Mouse (Mus musculus): ENCODE measurements around the gene Armc6. TPM values are rescaled to one million over a fixed set of nuclear protein-coding genes. Genes with fewer than 3 reads are reported as not detected.

Gene Armc6
- polyA plus RNA-seq, 1 experiment, result 15.1 TPM

DNA sequence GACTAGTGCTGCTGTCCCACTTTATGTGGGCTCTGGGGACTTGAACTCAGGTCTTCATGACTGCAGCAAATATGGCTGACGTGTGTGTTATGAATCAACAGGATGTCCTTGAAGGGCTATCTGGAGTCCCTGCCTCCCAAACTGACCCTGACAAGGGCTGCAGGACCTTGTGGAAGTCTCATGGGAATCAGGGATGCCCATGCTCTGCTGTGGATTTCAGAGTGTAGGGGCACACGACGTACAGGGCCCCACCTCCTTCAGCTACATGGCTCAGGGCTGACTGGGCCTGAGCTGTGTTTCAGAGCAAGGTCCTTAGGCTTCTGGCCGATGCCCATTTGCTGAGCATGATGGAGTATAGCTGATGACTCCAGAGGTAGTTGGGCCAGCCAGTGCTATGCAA is 51.1 kb downstream of the Armc6 start:
- TF ChIP-seq CTCF (IDR thresholded peaks at IDR 0.05; ENCODE audit: insufficient read depth, low read length), result no peak
- no peak for TF ChIP-seq POLR2A (IDR thresholded peaks at IDR 0.05; ENCODE audit: borderline replicate concordance, extremely low read depth, low read depth, low read length)
- 89% methylated on average over 4 of the region's 4 CpGs for WGBS
- DNase-seq, result no peak
- no peaks in the 10 kb centered on the region for H3K4me1 ChIP-seq (ENCODE audit: control insufficient read depth, insufficient read depth, low read length)
- no peak overlapping the region for H3K4me3 ChIP-seq (replicated peaks; ENCODE audit: extremely low read depth, low read depth, low read length)

DNA sequence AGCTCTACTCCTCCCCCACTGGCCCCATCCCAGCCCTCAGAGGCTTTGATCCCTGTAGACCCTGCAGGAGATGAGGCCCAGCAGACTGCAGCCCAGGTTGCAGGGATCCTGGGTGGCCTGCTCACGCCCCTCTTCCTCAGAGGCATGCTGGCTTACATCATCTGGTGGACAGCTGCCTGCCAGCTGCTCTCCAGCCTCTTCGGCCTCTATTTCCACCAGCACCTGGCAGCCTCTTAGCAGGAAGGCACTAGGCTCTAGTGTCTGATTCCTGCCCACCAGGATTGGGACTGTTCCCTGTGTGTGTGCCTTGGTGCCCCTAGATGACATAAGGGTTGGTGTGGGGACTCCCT is 52.4 kb downstream of the Armc6 start:
- no peak for TF ChIP-seq POLR2A (IDR thresholded peaks at IDR 0.05; ENCODE audit: borderline replicate concordance, extremely low read depth, low read depth, low read length)
- TF ChIP-seq CTCF (IDR thresholded peaks at IDR 0.05; ENCODE audit: insufficient read depth, low read length), result no peak
- WGBS, result 70% methylated on average over 2 of the region's 2 CpGs
- Histone ChIP-seq H3K4me1 (ENCODE audit: control insufficient read depth, insufficient read depth, low read length) (no peaks in the 10 kb centered on the region), H3K4me3 (replicated peaks; ENCODE audit: extremely low read depth, low read depth, low read length) (no peak overlapping the region)
- DNase-seq, result no peak

DNA sequence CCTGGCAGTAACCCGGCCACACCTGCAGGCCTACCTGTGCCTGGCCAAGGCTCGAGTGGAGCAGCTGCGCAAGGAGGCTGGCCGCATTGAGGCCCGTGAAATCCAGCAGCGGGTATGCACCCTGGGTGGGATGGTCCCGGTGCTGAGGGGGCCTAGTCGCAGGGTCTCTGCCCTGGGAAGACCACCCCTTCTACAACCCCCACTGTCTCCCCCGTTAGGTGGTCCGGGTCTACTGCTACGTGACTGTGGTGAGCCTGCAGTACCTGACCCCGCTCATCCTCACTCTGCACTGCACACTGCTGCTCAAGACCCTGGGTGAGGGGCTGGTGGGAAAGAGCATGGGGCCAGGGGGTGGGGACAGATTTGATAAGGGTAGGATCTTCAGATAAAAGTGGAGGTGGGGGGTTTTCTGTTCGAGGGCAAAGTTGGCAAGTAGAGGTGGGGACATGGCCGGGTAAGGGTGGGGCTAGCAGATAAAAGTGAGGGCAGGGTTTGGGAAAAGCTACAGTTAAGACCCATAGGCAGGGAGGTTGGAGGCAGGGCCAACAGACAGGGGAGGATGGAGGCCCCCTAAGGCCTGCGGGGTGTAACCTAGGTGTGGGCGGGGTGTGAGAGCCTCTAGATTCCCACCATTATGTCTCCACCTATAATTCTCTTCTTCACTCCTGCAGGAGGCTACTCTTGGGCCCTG is 52.9 kb downstream of the Armc6 start:
- WGBS, result 80% methylated on average over 16 of the region's 16 CpGs
- H3K4me1 ChIP-seq (ENCODE audit: control insufficient read depth, insufficient read depth, low read length), result no peaks in the 10 kb centered on the region
- TF ChIP-seq CTCF (IDR thresholded peaks at IDR 0.05; ENCODE audit: insufficient read depth, low read length), result no peak
- no peak for TF ChIP-seq POLR2A (IDR thresholded peaks at IDR 0.05; ENCODE audit: borderline replicate concordance, extremely low read depth, low read depth, low read length)
- no peak overlapping the region for H3K4me3 ChIP-seq (replicated peaks; ENCODE audit: extremely low read depth, low read depth, low read length)
- no peak for DNase-seq

DNA sequence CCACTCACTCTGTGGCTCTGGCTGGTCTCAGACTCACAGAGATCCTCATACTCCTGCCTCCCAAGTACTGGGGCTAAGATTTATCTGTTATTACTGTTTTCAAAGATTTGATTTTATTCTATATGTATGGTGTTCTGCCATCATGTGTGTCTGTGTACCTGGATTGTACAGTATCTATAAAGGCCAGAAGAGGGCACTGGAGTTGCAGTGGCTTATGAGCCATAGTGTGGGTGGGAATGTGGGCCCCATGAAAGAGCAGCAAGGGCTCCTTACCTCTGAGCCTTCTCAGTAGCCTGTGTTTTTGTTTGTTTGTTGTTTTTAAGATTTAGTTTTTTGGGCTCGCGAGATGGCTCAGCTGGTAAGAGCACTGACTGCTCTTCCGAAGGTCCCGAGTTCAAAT is 55.2 kb downstream of the Armc6 start:
- TF ChIP-seq CTCF (IDR thresholded peaks at IDR 0.05; ENCODE audit: insufficient read depth, low read length), result peak; percentile 30; the same call in 1 of the 2 replicates
- TF ChIP-seq POLR2A (IDR thresholded peaks at IDR 0.05; ENCODE audit: borderline replicate concordance, extremely low read depth, low read depth, low read length), result no peak
- Histone ChIP-seq H3K4me3 (replicated peaks; ENCODE audit: extremely low read depth, low read depth, low read length) (no peak overlapping the region), H3K4me1 (ENCODE audit: control insufficient read depth, insufficient read depth, low read length) (0 out of 2 replicates have a peak, but pooled peaks cover 3% of the 10 kb centered on the region)
- no peak for DNase-seq
- 95% methylated on average over 4 of the region's 4 CpGs for WGBS

DNA sequence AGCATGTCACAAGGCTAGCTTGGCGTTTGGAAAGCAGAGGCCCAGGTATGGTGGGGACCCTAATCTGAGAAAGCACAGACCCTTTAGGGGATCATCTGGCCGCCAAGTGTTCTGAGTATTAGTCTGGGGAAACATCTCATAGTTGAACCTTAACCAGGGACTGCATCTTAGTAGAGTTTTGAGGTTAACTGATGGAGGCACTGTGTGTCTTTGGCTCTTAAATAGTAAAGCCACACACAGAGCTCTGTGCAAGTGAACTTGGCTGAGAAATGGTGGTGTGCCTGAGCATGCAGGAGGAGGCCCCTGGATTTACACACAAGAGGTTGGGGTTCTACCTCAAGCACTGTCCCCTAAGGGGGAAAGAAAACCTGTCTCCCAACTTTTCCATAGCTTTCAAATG is 56.0 kb downstream of the Armc6 start:
- TF ChIP-seq CTCF (IDR thresholded peaks at IDR 0.05; ENCODE audit: insufficient read depth, low read length), result no peak
- TF ChIP-seq POLR2A (IDR thresholded peaks at IDR 0.05; ENCODE audit: borderline replicate concordance, extremely low read depth, low read depth, low read length), result no peak
- 97% methylated on average over 2 of the region's 2 CpGs for WGBS
- 0 out of 2 replicates have a peak, but pooled peaks cover 3% of the 10 kb centered on the region for H3K4me1 ChIP-seq (ENCODE audit: control insufficient read depth, insufficient read depth, low read length)
- no peak overlapping the region for H3K4me3 ChIP-seq (replicated peaks; ENCODE audit: extremely low read depth, low read depth, low read length)
- no peak for DNase-seq

DNA sequence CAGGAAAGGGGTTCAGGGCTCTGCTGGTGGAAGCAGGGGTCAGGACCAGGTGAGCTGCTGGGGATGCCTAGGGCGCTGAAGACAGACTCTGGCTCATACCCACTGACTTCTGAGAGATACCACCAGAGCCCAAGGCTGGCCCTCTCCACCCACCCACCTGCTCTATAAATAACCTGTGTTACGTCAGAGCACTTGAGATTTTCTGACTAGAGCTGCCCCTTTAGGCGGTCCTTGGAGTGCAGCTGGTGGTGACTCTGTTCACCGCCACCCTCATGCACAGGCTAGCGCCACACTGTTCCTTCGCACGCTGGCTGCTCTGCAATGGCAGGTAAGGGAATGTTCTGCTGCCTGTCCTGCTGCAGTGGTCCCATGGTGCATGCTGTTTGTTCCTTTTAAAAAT is 60.2 kb downstream of the Armc6 start:
- TF ChIP-seq POLR2A (IDR thresholded peaks at IDR 0.05; ENCODE audit: borderline replicate concordance, extremely low read depth, low read depth, low read length), result no peak
- no peak for TF ChIP-seq CTCF (IDR thresholded peaks at IDR 0.05; ENCODE audit: insufficient read depth, low read length)
- no peak for DNase-seq
- H3K4me3 ChIP-seq (replicated peaks; ENCODE audit: extremely low read depth, low read depth, low read length), result no peak overlapping the region
- peaks cover 3% of the 10 kb centered on the region; the same call in 1 of the 2 replicates for H3K4me1 ChIP-seq (ENCODE audit: control insufficient read depth, insufficient read depth, low read length)
- 70% methylated on average over 7 of the region's 7 CpGs for WGBS

DNA sequence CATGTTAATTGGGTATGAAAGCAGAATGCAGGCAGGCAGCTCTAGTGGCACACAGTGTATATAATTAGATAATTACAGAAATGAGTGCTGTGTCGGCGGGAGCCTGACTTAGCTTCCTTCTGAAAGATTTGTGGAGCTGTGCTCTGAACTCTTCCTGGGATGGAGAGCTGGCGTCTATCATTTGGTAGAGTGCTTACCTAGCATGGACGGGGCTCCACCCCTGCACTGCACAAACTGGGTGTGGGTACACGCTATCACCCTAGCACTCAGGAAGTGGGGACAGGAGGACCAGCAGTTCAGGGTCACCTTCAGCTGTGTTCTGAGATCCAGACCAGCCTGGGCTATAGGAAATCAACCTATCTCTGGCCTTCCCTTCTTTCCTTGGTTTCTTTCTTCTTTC is 60.9 kb downstream of the Armc6 start:
- H3K4me1 ChIP-seq (ENCODE audit: control insufficient read depth, insufficient read depth, low read length), result peaks cover 3% of the 10 kb centered on the region; the same call in 1 of the 2 replicates
- TF ChIP-seq POLR2A (IDR thresholded peaks at IDR 0.05; ENCODE audit: borderline replicate concordance, extremely low read depth, low read depth, low read length) (no peak), CTCF (IDR thresholded peaks at IDR 0.05; ENCODE audit: insufficient read depth, low read length) (no peak)
- 73% methylated on average over 5 of the region's 5 CpGs for WGBS
- no peak overlapping the region for H3K4me3 ChIP-seq (replicated peaks; ENCODE audit: extremely low read depth, low read depth, low read length)
- no peak for DNase-seq

DNA sequence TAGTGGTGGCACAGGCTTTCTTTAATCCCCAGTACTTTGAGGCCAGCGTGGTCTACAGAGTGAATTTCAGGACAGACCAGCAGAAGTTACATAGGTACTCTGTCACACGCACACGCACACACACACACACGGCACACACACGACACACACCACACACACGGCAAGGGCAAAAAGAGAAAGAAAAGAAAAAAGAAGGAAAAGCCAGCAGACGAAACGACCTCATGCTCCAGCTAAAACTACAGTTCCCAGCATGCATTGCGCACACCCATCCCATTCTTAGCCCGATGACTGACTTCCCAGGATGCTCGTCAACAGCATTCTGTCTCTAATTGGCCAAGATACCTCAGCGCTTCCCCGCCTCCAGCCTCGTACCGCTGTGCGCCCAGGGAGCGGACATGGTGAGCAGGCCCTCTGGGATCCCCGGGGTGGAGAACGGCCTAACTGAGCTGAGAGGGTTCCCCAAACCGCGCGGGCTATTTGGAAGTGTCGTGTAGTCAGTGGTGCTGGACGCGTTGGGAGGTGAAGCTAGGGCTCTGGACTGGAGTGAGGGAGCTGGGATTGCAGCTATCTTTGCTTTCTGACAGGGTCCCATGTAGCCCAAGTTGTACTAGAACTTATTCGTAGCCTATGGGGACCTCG is 62.1 kb downstream of the Armc6 start, which contains the start of gene Tmem161a:
Gene Tmem161a (plus strand): TSS at position 314 of the 639 bp plus-strand sequence.
- peak within 1 kb of the TSS; percentile 95 for H3K4me3 ChIP-seq (replicated peaks; ENCODE audit: extremely low read depth, low read depth, low read length)
- peak; percentile 85 for DNase-seq
- peaks cover 3% of the 10 kb centered on the region; the same call in 1 of the 2 replicates for H3K4me1 ChIP-seq (ENCODE audit: control insufficient read depth, insufficient read depth, low read length)
- no peak for TF ChIP-seq CTCF (IDR thresholded peaks at IDR 0.05; ENCODE audit: insufficient read depth, low read length)
- peak; percentile 92; the same call in 1 of the 2 replicates for TF ChIP-seq POLR2A (IDR thresholded peaks at IDR 0.05; ENCODE audit: borderline replicate concordance, extremely low read depth, low read depth, low read length)
- 2% methylated on average over 27 of the region's 27 CpGs for WGBS

DNA sequence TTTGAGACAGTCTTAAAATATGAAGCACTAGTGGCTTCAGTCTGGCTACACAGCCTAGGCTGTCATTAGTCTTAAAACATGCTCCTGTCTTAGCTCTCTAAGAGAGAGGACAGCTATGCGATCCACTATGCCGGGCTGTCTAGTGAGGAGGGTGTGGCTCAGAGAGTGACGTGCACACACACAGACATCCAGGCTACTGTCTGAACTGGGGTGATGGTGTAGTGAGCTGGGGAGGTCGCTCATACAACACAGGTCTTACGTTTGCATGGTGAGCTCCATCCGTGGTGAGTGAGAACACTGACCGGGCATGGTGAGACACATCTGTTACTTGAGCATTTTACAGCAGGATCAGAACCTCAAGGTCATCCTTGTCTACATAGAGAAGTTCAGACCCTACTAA is 63.0 kb downstream of the Armc6 start:
- TF ChIP-seq CTCF (IDR thresholded peaks at IDR 0.05; ENCODE audit: insufficient read depth, low read length) (no peak), POLR2A (IDR thresholded peaks at IDR 0.05; ENCODE audit: borderline replicate concordance, extremely low read depth, low read depth, low read length) (no peak)
- DNase-seq, result no peak
- H3K4me3 ChIP-seq (replicated peaks; ENCODE audit: extremely low read depth, low read depth, low read length), result no peak overlapping the region
- H3K4me1 ChIP-seq (ENCODE audit: control insufficient read depth, insufficient read depth, low read length), result peaks cover 3% of the 10 kb centered on the region; the same call in 1 of the 2 replicates
- WGBS, result 89% methylated on average over 7 of the region's 7 CpGs

DNA sequence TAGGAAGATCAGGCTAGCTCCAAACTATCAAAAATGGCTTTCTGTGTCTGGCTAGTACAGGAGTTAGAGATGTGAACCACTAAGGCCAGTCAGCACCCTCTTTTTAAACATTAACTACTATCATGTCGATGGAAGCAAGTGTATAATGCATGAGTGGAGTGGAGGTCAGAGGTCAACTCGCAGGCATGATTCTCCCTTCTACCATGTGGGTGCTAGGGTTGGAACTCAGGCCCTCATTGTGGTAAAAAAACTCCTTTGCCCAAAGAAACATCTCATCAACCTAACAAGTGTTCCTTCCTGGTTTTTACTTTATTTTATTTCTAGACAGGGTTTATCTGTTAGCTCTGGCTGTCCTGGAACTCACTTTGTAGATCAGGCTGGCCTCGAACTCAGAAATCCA is 63.5 kb downstream of the Armc6 start:
- H3K4me3 ChIP-seq (replicated peaks; ENCODE audit: extremely low read depth, low read depth, low read length), result no peak overlapping the region
- no peak for DNase-seq
- WGBS, result 70% methylated on average over 3 of the region's 3 CpGs
- TF ChIP-seq CTCF (IDR thresholded peaks at IDR 0.05; ENCODE audit: insufficient read depth, low read length) (no peak), POLR2A (IDR thresholded peaks at IDR 0.05; ENCODE audit: borderline replicate concordance, extremely low read depth, low read depth, low read length) (no peak)
- H3K4me1 ChIP-seq (ENCODE audit: control insufficient read depth, insufficient read depth, low read length), result peaks cover 3% of the 10 kb centered on the region; the same call in 1 of the 2 replicates

Other genes with a start within 250 kb of the Armc6 start
- 78.1 and 81.8 TPM in 2 replicates for gene Gatad2a, start 238.1 kb downstream of the Armc6 start, polyA plus RNA-seq (2012; rRNA removed)
- 82.3 and 88.5 TPM in 2 replicates for gene Mau2, start 191.7 kb downstream of the Armc6 start, polyA plus RNA-seq (2012; rRNA removed)
- gene Sugp1, start 191.7 kb downstream of the Armc6 start, polyA plus RNA-seq (2012; rRNA removed), result 7.8 and 11.9 TPM in 2 replicates
- gene Tm6sf2, start 161.5 kb downstream of the Armc6 start, polyA plus RNA-seq (2012; rRNA removed), result 7.2 and 7.4 TPM in 2 replicates
- gene Hapln4, start 151.0 kb downstream of the Armc6 start, polyA plus RNA-seq (2012; rRNA removed), result 0.07 and 0.11 TPM in 2 replicates
- 0.10 and 0.15 TPM in 2 replicates for gene Ncan, start 113.6 kb downstream of the Armc6 start, polyA plus RNA-seq (2012; rRNA removed)
- 10.7 and 14.6 TPM in 2 replicates for gene Nr2c2ap, start 103.1 kb downstream of the Armc6 start, polyA plus RNA-seq (2012; rRNA removed)
- gene Rfxank, start 95.3 kb downstream of the Armc6 start, polyA plus RNA-seq (2012; rRNA removed), result 19.0 and 28.6 TPM in 2 replicates
- gene Borcs8, start 95.0 kb downstream of the Armc6 start, polyA plus RNA-seq (2012; rRNA removed), result 76.5 and 79.0 TPM in 2 replicates
- 0.31 and 0.50 TPM in 2 replicates for gene Mef2b, start 94.8 kb downstream of the Armc6 start, polyA plus RNA-seq (2012; rRNA removed)
- 101 and 105 TPM in 2 replicates for gene Tmem161a, start 62.1 kb downstream of the Armc6 start, polyA plus RNA-seq (2012; rRNA removed)
- 26.9 and 29.6 TPM in 2 replicates for gene Slc25a42, start 22.2 kb downstream of the Armc6 start, polyA plus RNA-seq (2012; rRNA removed)
- gene Sugp2, start 240 bp downstream of the Armc6 start, polyA plus RNA-seq (2012; rRNA removed), result 26.6 and 31.0 TPM in 2 replicates
- 75.0 and 111 TPM in 2 replicates for gene Homer3, start 48.4 kb upstream of the Armc6 start, polyA plus RNA-seq (2012; rRNA removed)
- gene Ddx49, start 68.0 kb upstream of the Armc6 start, polyA plus RNA-seq (2012; rRNA removed), result 37.2 and 43.0 TPM in 2 replicates
- 308 and 342 TPM in 2 replicates for gene Cope, start 68.1 kb upstream of the Armc6 start, polyA plus RNA-seq (2012; rRNA removed)
- 2.7 TPM in 2 replicates for gene Cers1, start 81.3 kb upstream of the Armc6 start, polyA plus RNA-seq (2012; rRNA removed)
- 1.1 and 1.5 TPM in 2 replicates for gene Gdf1, start 95.4 kb upstream of the Armc6 start, polyA plus RNA-seq (2012; rRNA removed)
- gene Upf1, start 118.8 kb upstream of the Armc6 start, polyA plus RNA-seq (2012; rRNA removed), result 35.8 and 36.7 TPM in 2 replicates
- gene Comp, start 139.1 kb upstream of the Armc6 start, polyA plus RNA-seq (2012; rRNA removed), result 0.51 and 1.3 TPM in 2 replicates
- gene Crtc1, start 205.1 kb upstream of the Armc6 start, polyA plus RNA-seq (2012; rRNA removed), result 18.7 and 20.4 TPM in 2 replicates
- gene Klhl26, start 242.5 kb upstream of the Armc6 start, polyA plus RNA-seq (2012; rRNA removed), result 51.3 and 57.2 TPM in 2 replicates